Mouse (Mus musculus) CH12.LX (cell line): Measurements from ENCODE around the gene Sgsm2. TPM values are rescaled to one million over a fixed set of nuclear protein-coding genes. Genes with fewer than 3 reads are reported as not detected.

Source experiments
- DNase-seq: peaks from one replicate; pipeline ENCODE4 v3.0.0-alpha.2; 2013; ENCODE audit errors: extremely low read depth
- H3K27ac ChIP-seq: 2 replicates; pipeline ENCODE4 v1.5.1; 2012; ENCODE audit warnings: low read depth, mild to moderate bottlenecking, control low read depth, moderate library complexity; ENCODE audit not compliant: insufficient read depth
- H3K27me3 ChIP-seq: replicated peaks from 2 replicates; pipeline ENCODE3; 2012; ENCODE audit warnings: inconsistent platforms
- H3K36me3 ChIP-seq, 2 experiments: replicated peaks in 1 of 2; 2 replicates each; pipeline versions ENCODE3 to v1.6.1; 2012; ENCODE audit warnings: inconsistent platforms in 1 of 2, low read length in 1 of 2, mild to moderate bottlenecking in 1 of 2, mixed read lengths in 1 of 2, moderate library complexity in 1 of 2; ENCODE audit not compliant: control insufficient read depth in 1 of 2, insufficient read depth in 1 of 2
- H3K4me1 ChIP-seq, 2 experiments: 2 replicates each; pipeline ENCODE4 v1.6.1; 2012; ENCODE audit warnings: inconsistent platforms in 1 of 2, moderate library complexity in 1 of 2; ENCODE audit not compliant: insufficient read depth in 2 of 2, control insufficient read depth in 1 of 2
- H3K4me2 ChIP-seq: 2 replicates; pipeline ENCODE4 v1.6.1; 2012; ENCODE audit warnings: low read depth, mild to moderate bottlenecking, control low read depth; ENCODE audit not compliant: poor library complexity, insufficient read depth, severe bottlenecking
- H3K4me3 ChIP-seq, 3 experiments: fragments of 150-350 bp in 1 of 3; sonication (generic) in 1 of 3; replicated peaks in 1 of 3; 2 replicates each; pipeline versions ENCODE3 to v1.5.1; 2011 to 2012; ENCODE audit warnings: low read depth in 2 of 3, low read length in 2 of 3, mild to moderate bottlenecking in 2 of 3, moderate library complexity in 2 of 3, control low read depth in 1 of 3, improper control_type of control experiment in 1 of 3, inconsistent platforms in 1 of 3, mixed read lengths in 1 of 3; ENCODE audit not compliant: poor library complexity in 1 of 3
- H3K79me2 ChIP-seq: replicated peaks from 2 replicates; pipeline ENCODE4 v1.6.1; 2012; ENCODE audit warnings: mild to moderate bottlenecking, moderate library complexity; ENCODE audit not compliant: control insufficient read depth, poor library complexity, insufficient read depth, severe bottlenecking; ENCODE audit errors: extremely low read depth
- H3K9ac ChIP-seq: 2 replicates; pipeline ENCODE4 v1.6.1; 2012; ENCODE audit warnings: low read depth, mild to moderate bottlenecking, control low read depth, moderate library complexity; ENCODE audit not compliant: insufficient read depth
- H3K9me3 ChIP-seq: replicated peaks from 2 replicates; pipeline ENCODE3; 2012; ENCODE audit warnings: low read length, inconsistent platforms, mixed read lengths
- BHLHE40 ChIP-seq: IDR thresholded peaks from 2 replicates; pipeline ENCODE4 v1.6.1; 2011; ENCODE audit warnings: mild to moderate bottlenecking, low read depth, low read length, improper control_type of control experiment
- CHD1 ChIP-seq: IDR thresholded peaks from 2 replicates; pipeline ENCODE4 v1.6.1; 2012; ENCODE audit warnings: low read depth, low read length, improper control_type of control experiment, inconsistent platforms
- CTCF ChIP-seq, 2 experiments: IDR thresholded peaks in 1 of 2; conservative IDR thresholded peaks in 1 of 2; 2 replicates each; pipeline ENCODE4 v1.5.1; 2011 to 2012; ENCODE audit warnings: low read depth in 2 of 2, low read length in 2 of 2, improper control_type of control experiment in 1 of 2, inconsistent platforms in 1 of 2, mild to moderate bottlenecking in 1 of 2, moderate library complexity in 1 of 2
- E2F4 ChIP-seq: IDR thresholded peaks from 2 replicates; pipeline ENCODE4 v1.6.1; 2011; ENCODE audit warnings: low read depth, low read length, improper control_type of control experiment; ENCODE audit not compliant: insufficient replicate concordance
- ELF1 ChIP-seq: IDR thresholded peaks from 2 replicates; pipeline ENCODE4 v1.6.1; 2014; ENCODE audit warnings: low read depth, mild to moderate bottlenecking, inconsistent platforms, low read length, improper control_type of control experiment
- EP300 ChIP-seq: IDR thresholded peaks from 2 replicates; pipeline ENCODE4 v1.6.1; 2011; ENCODE audit warnings: low read length, improper control_type of control experiment
- GABPA ChIP-seq: IDR thresholded peaks from 2 replicates; pipeline ENCODE4 v1.6.1; 2012; ENCODE audit warnings: low read depth, low read length, improper control_type of control experiment, inconsistent platforms; ENCODE audit not compliant: insufficient replicate concordance
- HCFC1 ChIP-seq: IDR thresholded peaks from 2 replicates; pipeline ENCODE4 v1.6.1; 2012; ENCODE audit warnings: low read depth, mild to moderate bottlenecking, inconsistent platforms, low read length, improper control_type of control experiment
- IRF4 ChIP-seq: IDR thresholded peaks from 2 replicates; pipeline ENCODE4 v1.6.1; 2014; ENCODE audit warnings: low read depth, mild to moderate bottlenecking, inconsistent platforms, low read length, improper control_type of control experiment
- JUND ChIP-seq: conservative IDR thresholded peaks from 2 replicates; pipeline ENCODE4 v1.6.1; 2011; ENCODE audit warnings: low read depth, low read length, improper control_type of control experiment
- MAZ ChIP-seq: IDR thresholded peaks from 2 replicates; pipeline ENCODE4 v1.6.1; 2012; ENCODE audit warnings: low read depth, mild to moderate bottlenecking, inconsistent platforms, low read length, improper control_type of control experiment, moderate library complexity
- MEF2A ChIP-seq: IDR thresholded peaks from 2 replicates; pipeline ENCODE4 v1.6.1; 2014; ENCODE audit warnings: low read depth, mild to moderate bottlenecking, inconsistent platforms, low read length, improper control_type of control experiment, borderline replicate concordance
- MXI1 ChIP-seq: IDR thresholded peaks from 2 replicates; pipeline ENCODE4 v1.6.1; 2011; ENCODE audit warnings: mild to moderate bottlenecking, low read depth, low read length, improper control_type of control experiment
- MYC ChIP-seq: IDR thresholded peaks from 2 replicates; pipeline ENCODE4 v1.6.1; 2011; ENCODE audit warnings: low read depth, mild to moderate bottlenecking, improper control_type of control experiment, low read length
- NELFE ChIP-seq: IDR thresholded peaks from 2 replicates; pipeline ENCODE4 v1.6.1; 2011; ENCODE audit warnings: low read depth, low read length, improper control_type of control experiment
- PAX5 ChIP-seq: IDR thresholded peaks from 2 replicates; pipeline ENCODE4 v1.6.1; 2012; ENCODE audit warnings: low read length, inconsistent platforms, mixed read lengths
- POLR2A ChIP-seq: IDR thresholded peaks from 2 replicates; pipeline ENCODE4 v1.6.1; 2011; ENCODE audit warnings: low read depth, mild to moderate bottlenecking, improper control_type of control experiment, low read length
- POLR2AphosphoS2 ChIP-seq: IDR thresholded peaks from 2 replicates; pipeline ENCODE4 v1.6.1; 2011; ENCODE audit warnings: low read depth, low read length, improper control_type of control experiment
- RCOR1 ChIP-seq: conservative IDR thresholded peaks from 2 replicates; pipeline ENCODE4 v1.6.1; 2012; ENCODE audit warnings: low read depth, mild to moderate bottlenecking, inconsistent platforms, low read length, improper control_type of control experiment
- TBP ChIP-seq: conservative IDR thresholded peaks from 2 replicates; pipeline ENCODE4 v1.6.1; 2011; ENCODE audit warnings: low read depth, low read length, improper control_type of control experiment
- ZMIZ1 ChIP-seq: IDR thresholded peaks from 2 replicates; pipeline ENCODE4 v1.6.1; 2012; ENCODE audit warnings: low read depth, mild to moderate bottlenecking, inconsistent platforms, low read length, improper control_type of control experiment
- dilution Hi-C: fragments of 300-500 bp; cut with MboI; formaldehyde crosslinking; loops from 2 replicates; pipeline ENCODE4 v1.14.3; 2020; ENCODE audit warnings: low sequenced_read_pairs; ENCODE audit not compliant: extremely low pct_unique_long_range_greater_than_20kb, extremely low pct_ligation_motif_present
- in situ Hi-C: fragments of 300-500 bp; cut with MboI; formaldehyde crosslinking; loops from 3 replicates; pipeline ENCODE4 v1.14.3; 2019; ENCODE audit warnings: low sequenced_read_pairs, low pct_ligation_motif_present, low pct_unique_long_range_greater_than_20kb, mixed read lengths
- polyA plus RNA-seq: library from polyadenylated mRNA; unstranded; fragments of >175 nt; gene quantifications from 2 replicates; pipeline ENCODE4 v1.2.1, GENCODE M21; 2012; ENCODE audit warnings: low read depth; ENCODE audit not compliant: insufficient read length
- total RNA-seq, 2 experiments: library from RNA; depleted of rRNA; stranded (reverse); fragments of 300-350 nt in 1 of 2; fragments of >200 nt in 1 of 2; gene quantifications; 2 replicates each; pipeline ENCODE4 v1.2.3; 2012 to 2014

Gene Sgsm2
- total and polyA plus RNA-seq, 3 experiments = 0.75 to 3.8 (median 3.1) TPM

- Histone ChIP-seq H3K27me3 (no peaks in the 10 kb centered on the region), H3K9me3 (no peaks in the 10 kb centered on the region), H3K36me3 (peaks cover 0 to 11% of the 10 kb centered on the region in 2 experiments), H3K4me2 (no peak overlapping the region), H3K79me2 (no peaks in the 10 kb centered on the region), H3K4me1 (peaks cover 0 to under 1% of the 10 kb centered on the region in 2 experiments; a peak in 1 of 4 replicates), H3K4me3 (no peak overlapping the region), H3K9ac (no peak overlapping the region), H3K27ac (no peak overlapping the region)
- no peak for TF ChIP-seq POLR2A
- TF ChIP-seq CHD1 = no peak
- TF ChIP-seq MYC = no peak
- TF ChIP-seq JUND = no peak
- no peak for TF ChIP-seq NELFE
- TF ChIP-seq MXI1 = no peak
- no peak for TF ChIP-seq CTCF (conservative IDR thresholded peaks at IDR 0.05 in 1 of 2, IDR thresholded peaks at IDR 0.05 in 1 of 2; ENCODE audit: low read depth in 2 of 2, low read length in 2 of 2)
- no peak for TF ChIP-seq EP300
- TF ChIP-seq BHLHE40 = no peak
- TF ChIP-seq TBP = no peak
- no peak for TF ChIP-seq POLR2AphosphoS2
- TF ChIP-seq E2F4 = no peak
- no peak for DNase-seq
- in situ Hi-C loops (no loop called here), dilution Hi-C loops (no loop called here)
Observed at GRCm38 (mm10) chr11:74881979-74882378, 14.9 kb downstream of the Sgsm2 start.

DNA sequence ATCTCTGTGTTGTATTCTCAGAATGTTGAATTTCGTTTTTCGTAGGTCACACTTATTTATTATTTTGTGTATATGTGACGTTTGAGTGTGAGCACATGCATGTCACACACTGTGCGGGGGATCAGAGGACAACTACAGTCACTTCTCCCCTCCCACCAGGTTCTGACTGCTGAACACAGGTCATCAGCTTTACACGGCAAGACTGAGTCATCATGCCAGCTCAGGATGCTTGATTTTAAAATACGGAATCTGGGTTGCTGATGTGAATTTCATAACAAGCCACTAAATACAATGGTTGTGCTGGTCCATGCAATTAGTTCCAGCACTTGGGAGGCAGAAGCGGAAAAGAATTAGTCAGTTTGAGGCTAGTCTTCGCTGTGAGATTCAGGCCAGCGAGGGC, 15.9 kb downstream of the Sgsm2 start:
- DNase-seq = no peak
- no peak overlapping the region for H3K9ac ChIP-seq
- no peak overlapping the region for H3K4me3 ChIP-seq
- TF ChIP-seq MAZ = no peak
- no peak for TF ChIP-seq POLR2AphosphoS2
- no peak for TF ChIP-seq EP300
- no peaks in the 10 kb centered on the region for H3K79me2 ChIP-seq
- no peak overlapping the region for H3K27ac ChIP-seq
- H3K36me3 ChIP-seq = peaks cover 0 to 11% of the 10 kb centered on the region in 2 experiments
- peaks cover 0 to 5% of the 10 kb centered on the region in 2 experiments; a peak in 2 of 4 replicates for H3K4me1 ChIP-seq
- in situ Hi-C loops (no loop called here), dilution Hi-C loops (no loop called here)
- H3K9me3 ChIP-seq = no peaks in the 10 kb centered on the region
- H3K4me2 ChIP-seq = no peak overlapping the region
- no peaks in the 10 kb centered on the region for H3K27me3 ChIP-seq

- Histone ChIP-seq H3K27me3 (no peaks in the 10 kb centered on the region), H3K36me3 (no peaks in the 10 kb centered on the region), H3K79me2 (no peaks in the 10 kb centered on the region), H3K4me2 (no peak overlapping the region), H3K4me1 (peaks cover 0 to 5% of the 10 kb centered on the region in 2 experiments; a peak in 2 of 4 replicates), H3K9me3 (no peaks in the 10 kb centered on the region), H3K9ac (no peak overlapping the region), H3K4me3 (no peak overlapping the region), H3K27ac (no peak overlapping the region)
- in situ Hi-C loops (no loop called here), dilution Hi-C loops (no loop called here)
- DNase-seq = peak; percentile 29
- TF ChIP-seq MEF2A = no peak
- no peak for TF ChIP-seq PAX5
- TF ChIP-seq MXI1 = no peak
- TF ChIP-seq ELF1 = no peak
- TF ChIP-seq ZMIZ1 = no peak
- no peak for TF ChIP-seq POLR2A
- TF ChIP-seq GABPA = no peak
- TF ChIP-seq NELFE = no peak
- TF ChIP-seq EP300 = no peak
- no peak for TF ChIP-seq CHD1
- TF ChIP-seq HCFC1 = no peak
- no peak for TF ChIP-seq RCOR1
- TF ChIP-seq IRF4 = no peak
Observed at GRCm38 (mm10) chr11:74876801-74877200, 20.1 kb downstream of the Sgsm2 start.
